Mouse (Mus musculus) testis, adult 2 months (tissue): ENCODE results near the gene Phf3. TPM values are rescaled to one million over a fixed set of nuclear protein-coding genes. Genes with fewer than 3 reads are reported as not detected.
A peak's percentile ranks its signal among the peaks of the same experiment; 100 is the strongest.
"Not testable (repeated sequence)": the region's sequence is repeated elsewhere in the genome, so short reads cannot be mapped to it uniquely, and the experiment has no call there.

ENCODE experiments used
- H3K27ac ChIP-seq: fragments of 200-500 bp; 2 replicates; pipeline ENCODE4 v1.5.1; 2012; ENCODE audit warnings: low read depth, low read length; ENCODE audit not compliant: control insufficient read depth, insufficient read depth
- H3K27me3 ChIP-seq: fragments of 200-500 bp; 2 replicates; pipeline ENCODE4 v1.6.1; 2012; ENCODE audit warnings: mild to moderate bottlenecking, low read length, moderate library complexity; ENCODE audit not compliant: control insufficient read depth, insufficient read depth
- H3K36me3 ChIP-seq: fragments of 200-500 bp; 2 replicates; pipeline ENCODE4 v1.6.1; 2012; ENCODE audit warnings: mild to moderate bottlenecking, low read length; ENCODE audit not compliant: control insufficient read depth, insufficient read depth
- H3K4me1 ChIP-seq: fragments of 200-500 bp; 2 replicates; pipeline ENCODE4 v1.6.1; 2012; ENCODE audit warnings: low read length; ENCODE audit not compliant: control insufficient read depth, insufficient read depth
- H3K4me3 ChIP-seq: fragments of 200-500 bp; 2 replicates; pipeline ENCODE4 v1.5.1; 2012; ENCODE audit warnings: low read depth, mild to moderate bottlenecking, low read length, moderate library complexity, mixed read lengths; ENCODE audit not compliant: control insufficient read depth
- CTCF ChIP-seq: fragments of 200-500 bp; IDR thresholded peaks from 2 replicates; pipeline ENCODE4 v1.5.1; 2012; ENCODE audit warnings: low read depth, mild to moderate bottlenecking, inconsistent platforms, low read length, moderate library complexity; ENCODE audit not compliant: control insufficient read depth, insufficient read depth, insufficient replicate concordance
- POLR2A ChIP-seq: fragments of 200-500 bp; IDR thresholded peaks from 2 replicates; pipeline ENCODE4 v1.6.1; 2012; ENCODE audit warnings: low read depth, mild to moderate bottlenecking, inconsistent platforms, low read length, moderate library complexity; ENCODE audit not compliant: control insufficient read depth
- polyA plus RNA-seq: library from polyadenylated mRNA; depleted of rRNA; stranded (reverse); fragments of >200 nt; gene quantifications from 2 replicates; pipeline ENCODE4 v1.2.3, GENCODE M21; 2012

Phf3 gene
- polyA plus RNA-seq, 1 experiment = 9.4 TPM

DNA sequence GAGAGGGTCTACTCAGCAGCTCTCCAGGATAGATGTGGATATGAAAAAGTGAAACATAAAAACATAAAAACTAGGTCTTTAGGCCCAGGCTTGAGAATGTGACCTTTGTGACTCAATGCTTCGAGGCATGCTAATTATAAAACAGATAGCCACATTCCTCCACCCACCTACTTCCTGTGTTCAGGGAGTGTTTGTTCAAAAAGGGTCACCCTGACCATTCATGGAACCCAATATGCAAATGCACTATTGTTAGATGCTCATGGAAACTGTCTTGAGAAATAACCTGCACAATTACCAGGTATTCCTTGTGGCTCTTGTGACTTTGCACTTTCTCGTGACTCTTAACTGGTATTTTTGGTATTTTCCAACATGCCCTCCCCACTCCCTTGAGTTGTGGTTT lies 25.0 kb upstream of the Phf3 start:
- Histone ChIP-seq H3K36me3 (no peaks in the 10 kb centered on the region), H3K27me3 (no peaks in the 10 kb centered on the region), H3K27ac (no peak overlapping the region), H3K4me3 (no peak overlapping the region), H3K4me1 (no peaks in the 10 kb centered on the region)
- TF ChIP-seq POLR2A (no peak), CTCF (no peak)

DNA sequence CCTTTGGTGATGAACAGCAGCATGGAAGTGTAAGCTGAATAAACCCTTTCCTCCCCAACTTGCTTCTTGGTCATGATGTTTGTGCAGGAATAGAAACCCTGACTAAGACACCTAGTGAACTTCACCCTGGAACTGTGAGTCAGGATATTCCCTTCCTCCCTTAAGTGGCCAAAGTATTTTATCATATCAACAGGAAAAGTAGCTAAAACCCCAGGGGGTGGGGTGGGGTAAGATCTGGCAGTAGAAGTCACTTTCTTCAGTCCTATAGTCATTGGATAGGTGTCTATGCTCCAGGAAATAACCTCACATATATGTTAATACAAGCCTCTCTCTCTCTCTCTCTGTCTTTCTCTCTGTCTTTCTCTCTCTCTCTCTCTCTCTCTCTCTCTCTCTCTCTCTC lies 21.6 kb upstream of the Phf3 start:
- H3K36me3 ChIP-seq, H3K27ac ChIP-seq, H3K27me3 ChIP-seq, H3K4me3 ChIP-seq, H3K4me1 ChIP-seq: not testable (repeated sequence)

DNA sequence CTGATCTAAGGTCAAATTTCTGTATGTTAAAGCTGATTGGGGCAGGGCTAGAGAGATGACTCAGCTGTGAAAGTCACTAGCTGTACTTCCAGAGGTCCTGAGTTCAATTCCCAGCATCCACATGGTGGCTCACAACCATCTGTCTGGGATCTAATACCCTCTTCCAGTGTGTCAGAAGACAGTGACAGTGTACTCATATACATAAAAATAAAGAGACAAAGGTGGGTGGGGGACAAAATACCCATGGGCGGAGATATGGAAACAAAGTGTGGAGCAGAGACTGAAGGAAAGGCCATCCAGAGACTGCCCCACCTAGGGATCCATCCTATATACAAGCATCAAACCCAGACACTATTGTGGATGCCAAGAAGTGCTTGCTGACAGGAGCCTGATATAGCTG lies 10.1 kb upstream of the Phf3 start:
- H3K4me1 ChIP-seq, H3K4me3 ChIP-seq, H3K36me3 ChIP-seq, H3K27me3 ChIP-seq, H3K27ac ChIP-seq: not testable (repeated sequence)

DNA sequence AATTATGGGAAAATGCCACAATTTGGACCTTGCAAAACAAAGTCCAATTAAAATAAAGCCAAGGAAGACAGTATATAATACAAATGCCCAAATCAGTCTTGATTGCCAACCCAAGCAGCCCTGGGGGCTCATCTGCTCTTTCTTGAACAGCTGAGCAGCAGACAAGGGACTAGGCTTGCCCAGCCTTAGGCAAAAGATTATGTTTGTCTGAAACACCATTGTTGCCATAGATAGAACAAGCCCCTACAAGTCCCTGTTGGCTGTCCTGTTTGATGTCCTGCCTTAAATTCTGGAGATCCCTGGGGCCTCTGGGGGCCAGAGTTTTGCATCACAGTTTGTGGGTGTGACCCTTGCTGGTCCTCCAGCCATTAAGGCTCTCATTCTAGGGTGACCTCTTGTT lies 2.0 kb upstream of the Phf3 start:
- no peak overlapping the region for H3K27ac ChIP-seq

DNA sequence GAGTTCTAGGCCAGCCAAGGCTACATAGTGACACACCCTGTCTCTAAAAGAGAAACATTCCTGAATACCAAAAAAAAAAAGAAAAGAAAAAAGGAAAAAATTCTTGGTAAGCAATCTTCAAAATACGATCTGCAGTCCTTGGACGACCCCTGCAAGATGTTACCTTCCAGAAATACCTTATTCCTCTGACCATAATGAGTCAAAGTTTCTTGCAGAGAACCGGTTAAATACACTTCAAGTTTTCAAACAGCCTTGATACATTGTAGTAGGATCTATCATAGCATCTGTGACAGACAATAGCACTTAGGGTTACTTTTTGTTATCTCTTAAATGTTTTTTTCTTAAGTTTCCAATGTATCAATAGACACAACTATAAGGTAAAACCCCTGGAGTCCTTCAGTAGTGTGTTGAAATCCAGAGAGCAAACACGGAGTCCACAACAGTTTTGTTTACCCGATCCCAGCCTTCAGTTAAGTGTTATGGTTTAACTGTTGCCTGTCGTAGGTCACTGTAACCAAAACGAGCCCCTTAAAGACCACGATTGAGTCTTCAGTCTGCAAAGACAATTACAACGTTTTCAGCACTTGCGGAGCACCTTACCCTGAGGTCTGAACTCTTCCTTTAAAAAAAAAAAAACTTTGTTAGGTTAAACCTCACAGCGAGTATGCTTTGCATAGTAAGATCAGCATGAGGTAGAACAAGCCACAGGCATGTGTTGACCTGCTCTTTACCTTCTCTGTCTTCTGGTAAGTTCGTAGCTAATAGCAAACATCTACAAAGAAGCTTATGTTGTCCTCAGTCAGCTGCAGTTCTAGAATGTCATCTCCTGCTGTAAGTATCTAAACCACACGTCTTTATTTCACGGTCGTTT lies 775 bp upstream of the Phf3 start:
- Histone ChIP-seq H3K27me3 (no peaks in the 10 kb centered on the region), H3K4me3 (peak overlapping the region; percentile 84), H3K36me3 (no peaks in the 10 kb centered on the region), H3K27ac (peak overlapping the region; percentile 81), H3K4me1 (no peaks in the 10 kb centered on the region; the same call in none of the 2 replicates)
- TF ChIP-seq POLR2A (no peak), CTCF (no peak)

More for the DNA sequence above, 2.0 kb upstream of the Phf3 start:
- TF ChIP-seq CTCF = no peak
- no peak for TF ChIP-seq POLR2A
- H3K36me3 ChIP-seq = no peaks in the 10 kb centered on the region
- H3K4me1 ChIP-seq = no peaks in the 10 kb centered on the region; the same call in none of the 2 replicates
- no peak overlapping the region for H3K4me3 ChIP-seq
- H3K27me3 ChIP-seq = no peaks in the 10 kb centered on the region

DNA sequence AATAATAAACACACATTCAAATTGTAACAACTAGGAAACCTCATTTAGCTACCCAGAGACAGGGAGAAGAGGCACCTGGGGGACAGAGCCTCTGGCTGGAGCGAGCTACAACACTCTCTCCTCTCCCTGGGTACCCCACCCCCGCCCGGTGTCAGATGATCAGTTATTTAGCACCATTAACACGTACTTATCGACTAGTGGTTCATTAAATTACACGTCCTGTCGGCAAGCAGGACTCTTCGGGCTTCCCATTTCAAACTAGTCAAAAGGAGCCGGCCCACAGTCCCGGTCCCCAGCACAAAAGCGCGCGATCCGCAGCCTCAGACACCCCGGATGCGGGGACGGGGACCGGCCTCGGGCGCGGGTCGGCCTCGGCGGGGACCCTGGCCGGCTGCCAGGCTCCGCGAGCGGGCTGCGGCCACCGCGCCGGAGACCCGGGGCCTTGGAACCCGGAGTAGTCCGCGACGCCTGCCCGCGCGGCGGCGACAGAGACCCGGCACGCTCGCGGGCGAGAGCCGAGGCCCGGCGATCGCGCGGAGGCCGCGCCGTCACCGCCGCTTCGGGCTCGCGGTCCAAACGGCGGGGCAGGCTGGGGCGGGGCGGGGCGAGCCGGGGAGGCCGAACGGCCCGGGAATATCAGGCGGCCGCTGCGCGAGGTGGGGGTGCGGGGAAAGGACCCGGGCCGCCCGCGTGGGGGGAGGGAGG lies 733 bp downstream of the Phf3 start:
- Histone ChIP-seq H3K27ac (peak overlapping the region; percentile 84), H3K4me1 (no peaks in the 10 kb centered on the region; the same call in none of the 2 replicates)
- no peak for TF ChIP-seq POLR2A
- no peak for TF ChIP-seq CTCF

DNA sequence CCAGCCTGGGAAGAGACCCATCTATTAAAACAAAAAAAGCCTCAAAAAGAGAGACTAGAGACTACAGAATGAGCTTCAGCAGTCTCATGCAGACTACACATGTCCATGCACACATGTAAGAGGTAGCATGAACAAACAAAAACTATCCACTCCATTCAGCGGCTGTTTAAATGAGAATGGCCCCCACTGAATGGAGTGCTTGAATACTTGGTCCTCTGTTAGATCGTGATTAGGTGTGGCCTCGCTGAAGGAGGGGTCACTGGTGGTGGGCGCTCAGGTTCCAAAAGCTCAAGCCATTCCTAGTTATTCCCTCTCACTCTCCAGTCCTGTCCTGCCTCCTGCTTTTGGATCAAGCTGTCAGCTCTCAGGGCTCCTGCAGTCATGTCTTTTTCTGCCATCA lies 5.9 kb downstream of the Phf3 start:
- Histone ChIP-seq H3K27ac (no peak overlapping the region), H3K27me3 (no peaks in the 10 kb centered on the region), H3K4me1 (no peaks in the 10 kb centered on the region), H3K4me3 (no peak overlapping the region), H3K36me3 (no peaks in the 10 kb centered on the region)
- TF ChIP-seq CTCF (no peak), POLR2A (no peak)

More for the DNA sequence above, 733 bp downstream of the Phf3 start:
- Histone ChIP-seq H3K27me3 (no peaks in the 10 kb centered on the region), H3K36me3 (no peaks in the 10 kb centered on the region), H3K4me3 (peak overlapping the region; percentile 84)
